Mouse (Mus musculus) hindlimb bud, embryonic 11.5 days (tissue): ENCODE measurements around the gene Zmynd12.

Experiments used
- DNase-seq: peaks from one replicate; pipeline ENCODE4 v3.0.0-alpha.2; 2012; ENCODE audit warnings: low read depth, low spot score; ENCODE audit errors: extremely low spot score

The Zmynd12 gene

DNA sequence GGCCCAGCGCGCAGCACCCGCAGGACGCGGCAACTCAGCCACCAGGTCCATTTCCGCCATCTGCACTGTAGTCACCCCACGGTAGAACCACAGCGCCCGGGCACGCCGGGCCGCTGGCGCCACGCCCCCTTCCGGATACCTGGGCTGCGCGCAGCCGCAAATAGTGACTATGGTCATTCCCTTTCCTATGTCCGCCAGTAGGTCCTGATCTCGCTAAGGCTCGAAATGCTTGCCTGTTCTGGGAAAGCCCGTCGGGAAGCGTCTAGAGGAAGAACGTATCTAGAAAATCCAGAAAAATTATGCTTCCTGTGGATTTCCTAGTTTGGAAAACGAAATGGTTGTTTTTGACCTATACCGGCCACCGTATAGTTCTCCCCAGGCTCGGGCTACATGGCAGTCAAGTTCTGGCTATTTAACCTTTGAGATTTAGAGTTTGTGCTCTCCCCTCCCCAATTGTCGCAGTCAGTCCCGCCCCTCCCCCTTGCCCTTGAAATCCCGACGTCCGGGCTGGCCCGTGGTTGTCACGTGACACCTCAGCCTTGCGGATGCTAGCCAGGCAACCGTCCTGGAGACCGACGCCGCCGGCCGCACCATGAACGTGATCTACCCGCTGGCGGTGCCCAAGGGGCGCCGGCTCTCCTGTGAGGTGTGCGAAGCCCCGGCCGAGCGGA lies at the start of gene Zmynd12, which contains the start of gene Ppcs:
Gene Zmynd12, plus strand, starts transcription at position 521 of the 671 bp plus-strand sequence.
Gene Ppcs, minus strand, starts transcription at position 127 of the 671 bp plus-strand sequence.
- DNase-seq, result peak; percentile 97

DNA sequence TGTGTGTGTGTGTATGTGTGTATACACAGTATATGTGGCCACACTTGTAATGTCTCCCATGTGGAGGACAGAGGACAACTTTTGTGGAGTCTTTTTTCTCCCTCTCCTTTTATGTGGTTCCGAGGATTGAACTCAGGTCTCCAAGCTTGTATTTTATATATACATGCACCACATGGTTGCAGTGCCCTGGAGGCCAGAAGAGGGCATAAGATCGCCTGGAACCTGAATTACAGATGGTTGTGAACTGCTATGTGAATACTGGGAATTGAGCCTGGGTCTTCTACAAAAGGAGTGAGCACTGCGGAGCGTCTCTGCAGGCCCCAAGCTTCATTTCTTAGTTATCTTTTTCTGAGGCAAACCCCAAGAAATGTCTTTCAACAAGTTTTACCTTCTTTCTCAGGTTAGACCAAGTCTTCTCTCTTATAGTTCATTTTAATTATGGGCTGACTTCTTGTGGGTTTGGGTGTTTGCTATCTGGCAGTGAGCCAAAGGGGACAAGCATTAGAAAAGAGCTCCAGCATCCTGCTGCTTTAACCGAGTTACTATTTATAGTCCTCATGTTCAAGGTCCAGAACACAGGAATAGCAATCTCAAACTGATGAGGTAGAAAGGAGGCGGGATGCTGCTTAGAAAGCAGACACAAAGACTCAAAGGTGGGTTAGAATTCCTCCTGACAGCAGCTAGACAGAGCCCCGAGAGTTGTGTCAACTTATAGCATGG lies 41.0 kb upstream of the Zmynd12 start:
- DNase-seq, result no peak

DNA sequence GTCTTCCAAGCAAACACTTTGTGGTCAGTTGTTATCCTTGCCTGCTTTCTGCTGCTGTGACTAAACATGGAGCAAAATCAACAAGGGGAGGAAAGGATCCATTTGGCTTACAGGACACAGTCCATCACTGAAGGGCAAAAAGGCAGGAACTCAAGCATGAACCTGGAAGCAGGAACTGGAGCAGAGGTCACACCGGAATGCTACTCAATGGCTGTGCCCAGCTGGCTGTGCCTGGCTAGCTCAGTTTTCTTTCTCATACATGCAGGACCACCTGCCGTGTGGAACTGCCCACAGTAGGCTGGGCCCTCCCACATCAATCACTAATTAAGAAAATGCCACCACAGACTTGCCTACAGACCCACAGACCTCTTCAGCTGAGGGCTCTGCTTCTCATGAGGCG lies 33.4 kb upstream of the Zmynd12 start:
- DNase-seq, result no peak

DNA sequence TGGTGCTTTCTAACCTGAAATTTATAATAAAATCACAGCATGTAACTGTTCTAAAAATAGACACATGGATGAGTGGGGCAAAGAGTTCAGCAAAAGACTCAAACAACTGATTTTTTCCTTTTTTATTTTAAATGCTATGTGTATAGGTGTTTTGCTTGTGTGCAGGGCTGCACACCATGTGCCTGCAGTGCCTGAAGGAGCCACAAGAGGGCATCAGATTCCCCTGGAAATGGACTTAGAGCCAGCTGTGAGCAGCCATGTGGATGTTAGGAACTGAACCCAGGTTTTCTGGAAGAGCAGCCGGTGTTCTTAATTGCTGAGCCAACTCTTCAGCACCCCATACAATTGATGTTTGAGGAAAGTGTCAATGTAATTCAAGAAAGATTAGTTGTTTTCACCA lies 32.2 kb upstream of the Zmynd12 start:
- DNase-seq, result no peak

DNA sequence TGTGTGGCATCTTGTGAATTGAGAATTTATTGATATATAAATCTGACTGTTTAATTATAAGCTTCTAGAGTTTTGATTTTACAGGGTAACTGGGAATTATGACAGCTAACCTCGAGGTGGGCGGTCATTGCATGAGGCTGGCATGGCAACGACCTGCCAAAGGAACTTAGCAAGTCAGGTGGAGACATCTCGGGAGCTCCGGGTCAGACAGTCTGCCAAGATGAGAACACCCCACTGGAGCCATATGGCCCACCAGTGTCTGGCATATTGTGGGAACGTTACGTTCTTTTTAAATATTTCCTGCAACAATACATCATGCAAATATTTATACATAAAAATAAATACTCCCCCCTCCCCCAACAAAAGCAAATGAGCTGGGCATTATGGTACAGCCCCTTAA lies 23.9 kb upstream of the Zmynd12 start:
- DNase-seq, result no peak

DNA sequence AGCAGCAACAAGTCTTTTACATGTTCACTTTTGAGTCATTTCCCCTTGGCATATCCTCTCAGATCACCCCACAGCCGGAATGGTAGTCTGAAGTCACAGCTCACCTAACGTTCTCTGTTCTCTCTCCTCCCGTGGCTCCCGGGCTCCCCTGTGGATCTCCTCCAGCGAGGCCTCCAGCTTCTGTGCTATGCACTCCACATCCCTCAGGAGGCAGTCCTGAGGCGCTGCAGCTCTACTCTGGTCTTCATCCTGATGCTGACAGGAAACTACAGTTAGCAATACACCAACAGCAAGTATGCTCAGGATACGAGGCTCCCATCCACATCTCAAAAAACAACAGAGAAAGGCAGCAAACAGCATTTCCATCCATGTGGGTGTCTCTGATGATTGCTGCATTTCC lies 21.7 kb upstream of the Zmynd12 start:
- no peak for DNase-seq

DNA sequence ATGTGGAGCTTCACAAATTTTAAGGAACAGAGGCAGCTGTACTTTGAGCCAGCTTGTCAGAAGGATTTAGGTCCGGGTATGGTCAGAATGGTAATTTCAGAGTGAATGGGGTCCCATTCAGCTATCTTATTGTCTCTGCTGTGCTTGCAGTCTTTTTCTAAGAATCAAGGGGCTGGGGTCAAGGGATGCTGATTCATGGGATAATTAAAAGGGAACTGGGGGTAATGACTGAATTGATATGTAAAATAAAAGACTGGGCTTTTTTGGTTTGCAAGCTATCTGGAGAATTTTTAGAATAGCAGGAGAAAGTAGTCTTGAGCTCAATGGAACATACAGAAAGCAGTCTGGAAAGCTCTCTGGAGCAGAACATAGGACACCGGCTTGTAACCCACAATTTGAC lies 19.2 kb upstream of the Zmynd12 start:
- DNase-seq, result no peak

DNA sequence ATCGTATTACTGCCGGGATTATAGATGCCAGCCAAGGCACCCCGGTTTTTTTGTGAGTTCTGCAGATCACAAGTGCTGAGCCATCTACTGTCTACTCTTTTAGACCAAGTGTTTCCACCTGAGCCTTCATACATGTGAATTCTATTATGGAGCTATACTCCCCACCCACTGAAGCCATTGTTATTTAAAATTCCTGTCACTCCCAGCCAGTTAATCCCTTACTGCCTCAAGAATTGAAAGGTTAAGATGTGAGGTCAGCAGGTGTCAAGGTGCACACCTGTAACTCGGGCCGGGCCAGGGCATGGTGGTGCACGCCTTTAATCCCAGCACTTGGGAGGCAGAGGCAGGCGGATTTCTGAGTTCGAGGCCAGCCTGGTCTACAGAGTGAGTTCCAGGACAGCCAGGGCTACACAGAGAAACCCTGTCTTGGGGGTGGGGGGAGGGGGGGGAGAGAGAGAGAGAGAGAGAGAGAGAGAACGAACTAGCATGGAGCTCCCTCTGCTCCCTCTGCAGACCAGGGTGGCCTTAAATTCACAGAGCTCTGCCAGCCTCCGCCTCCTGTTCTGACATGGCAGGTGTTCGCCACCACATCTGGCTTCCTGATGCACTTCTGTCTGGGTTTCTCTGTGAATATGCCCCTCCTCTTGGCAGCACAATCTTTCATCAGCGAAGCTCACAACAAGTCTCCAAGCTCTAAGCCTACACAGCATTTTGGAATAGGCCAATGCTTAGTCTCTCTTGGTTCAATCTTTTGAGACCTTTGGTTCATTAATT lies 10.6 kb upstream of the Zmynd12 start:
- DNase-seq, result no peak

DNA sequence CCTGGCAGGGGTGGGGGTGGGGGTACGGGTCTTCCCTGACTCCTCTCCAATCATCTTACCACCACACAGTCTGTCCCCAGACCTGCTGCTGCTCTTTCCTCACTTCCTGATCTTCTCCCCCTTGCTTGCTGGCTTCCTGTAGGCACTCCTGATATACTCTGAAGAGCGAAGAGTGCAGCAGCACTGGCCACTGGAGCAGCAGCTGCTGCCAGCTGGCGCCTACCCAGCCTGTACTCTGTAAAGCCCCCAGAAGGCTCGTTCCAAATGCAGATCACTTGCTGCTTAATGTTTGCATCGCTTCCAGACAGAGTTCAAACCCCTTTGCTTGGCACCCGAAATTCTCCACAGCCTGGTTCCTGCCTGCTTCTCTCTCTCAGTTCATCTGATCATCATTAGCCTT lies 9.8 kb upstream of the Zmynd12 start:
- no peak for DNase-seq

DNA sequence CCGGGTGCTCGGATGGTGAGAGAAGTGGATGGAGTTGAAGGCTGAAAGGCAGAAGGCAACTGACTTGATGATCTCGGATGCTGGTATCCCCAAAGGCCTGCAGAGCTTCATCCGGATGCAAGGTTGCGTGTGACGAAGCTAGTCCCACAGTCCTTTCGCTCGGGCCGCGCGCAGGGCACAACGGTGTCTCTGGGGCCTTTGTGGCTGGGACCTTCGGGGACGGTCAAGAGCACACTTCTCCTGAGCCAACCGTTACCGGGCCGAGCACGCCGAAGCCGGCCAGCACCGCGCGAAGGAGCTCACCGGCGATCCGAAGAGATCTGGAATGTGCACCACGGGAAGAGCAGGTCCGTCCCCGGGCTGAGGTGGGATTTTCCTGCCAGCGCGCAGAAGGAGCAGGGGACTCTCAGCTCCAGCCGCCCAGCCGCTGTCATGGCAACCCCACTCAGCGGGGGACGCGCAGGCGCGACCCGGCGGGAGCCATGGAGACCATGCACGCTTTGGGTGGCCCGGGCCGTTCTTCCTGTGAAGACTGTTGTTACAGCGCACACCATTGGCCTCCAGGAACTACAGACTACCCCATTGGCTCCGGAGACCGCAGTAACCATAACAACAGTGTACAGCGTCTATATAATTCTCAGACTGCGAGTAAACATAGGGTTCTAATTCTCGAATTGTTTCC lies 7.4 kb upstream of the Zmynd12 start, which contains the start of gene Ccdc30:
Gene Ccdc30, minus strand, starts transcription at position 450 of the 682 bp plus-strand sequence.
- peak; percentile 79 for DNase-seq

DNA sequence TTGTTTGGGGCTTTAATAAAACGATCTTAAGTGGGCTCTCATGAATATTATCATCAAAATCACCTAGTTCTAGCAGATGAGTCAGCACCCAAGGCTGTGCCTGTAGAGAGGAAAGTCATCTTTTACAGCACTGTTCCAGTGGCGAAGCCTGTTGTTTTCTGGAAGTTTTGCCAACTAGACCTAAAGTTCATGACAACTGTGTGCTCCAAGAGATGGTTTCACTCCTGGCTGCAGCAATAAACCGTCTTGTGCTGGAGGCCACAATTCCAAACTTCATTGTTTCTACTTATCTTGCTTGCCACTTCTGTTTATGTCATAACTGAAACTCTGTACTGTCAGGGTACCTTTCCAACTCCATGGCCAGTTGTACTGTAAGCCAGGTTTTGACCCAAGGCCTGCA lies 5.3 kb upstream of the Zmynd12 start:
- no peak for DNase-seq

DNA sequence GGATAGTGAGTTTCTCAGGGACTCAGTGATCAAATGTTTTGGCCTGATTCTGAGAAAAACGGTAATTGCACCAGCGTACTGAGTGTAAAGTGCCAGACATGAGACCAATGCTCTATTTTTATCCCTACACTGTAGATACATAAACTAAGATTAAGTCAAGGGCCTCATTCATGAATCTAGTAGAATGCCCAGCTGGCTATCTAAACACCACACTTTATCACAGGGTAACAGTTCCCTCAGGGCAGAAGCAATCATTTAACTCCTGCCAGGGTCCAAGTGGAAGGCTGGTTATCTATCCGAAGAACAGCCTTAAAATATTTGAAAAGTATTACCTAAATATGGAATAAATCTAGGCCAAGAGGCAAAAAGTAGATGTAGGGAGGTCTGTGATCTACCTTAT lies 4.7 kb upstream of the Zmynd12 start:
- no peak for DNase-seq

DNA sequence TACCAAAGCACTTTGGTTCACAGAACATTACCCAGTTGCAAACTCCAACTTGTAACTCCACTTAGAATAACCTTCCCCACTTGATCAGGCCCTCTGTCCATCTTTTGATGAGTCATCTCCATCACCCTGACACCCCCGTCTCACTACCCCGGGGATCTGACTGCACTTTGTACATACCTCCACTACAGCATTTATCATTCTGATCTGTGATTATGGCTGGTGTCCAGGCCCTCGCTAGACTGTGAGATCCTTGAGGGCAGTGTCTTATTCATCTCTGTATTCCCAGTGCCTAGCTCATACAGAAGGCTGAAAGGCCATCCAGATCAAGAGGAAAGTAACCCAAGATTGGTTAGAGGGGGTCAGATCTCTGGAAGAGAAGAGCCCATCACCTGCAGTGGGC lies 1.4 kb upstream of the Zmynd12 start:
- DNase-seq, result no peak

DNA sequence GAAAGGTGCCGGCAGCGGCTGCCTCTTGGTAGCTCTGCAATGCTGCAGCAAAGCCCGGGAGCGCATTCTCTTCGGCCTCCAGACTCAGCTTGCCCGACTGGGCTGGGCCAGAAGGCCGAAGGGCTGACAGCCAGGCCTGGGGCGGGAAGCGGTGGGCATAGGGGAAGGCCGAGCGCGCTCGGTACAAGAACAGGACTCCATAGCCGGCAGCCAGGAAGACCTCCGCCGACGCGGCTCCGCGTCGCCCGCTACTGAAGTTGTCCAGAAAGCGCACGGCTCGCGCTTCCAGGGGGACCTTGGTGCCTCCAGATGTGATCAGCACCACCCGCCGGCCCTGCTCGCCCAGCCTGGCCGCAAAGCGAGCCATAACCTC lies 707 bp upstream of the Zmynd12 start:
- no peak for DNase-seq

DNA sequence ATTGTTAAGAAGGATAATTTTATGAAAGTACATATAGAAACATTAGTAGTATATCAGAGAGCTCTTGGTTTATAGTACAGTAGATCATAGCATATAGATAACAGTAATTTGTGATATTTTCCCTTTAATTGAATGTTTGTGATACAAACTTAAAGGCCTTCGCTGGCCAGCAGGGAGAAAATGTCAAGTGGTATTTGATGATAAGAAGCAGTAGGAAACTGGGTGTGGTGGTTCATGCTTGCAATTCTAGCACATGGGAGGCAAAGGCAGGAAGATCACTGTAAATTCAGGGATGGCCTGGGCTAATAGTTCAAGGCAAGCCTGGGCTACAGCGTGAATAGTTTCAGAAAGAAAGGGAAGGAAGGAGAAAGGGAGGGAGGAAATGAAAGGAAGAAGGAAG lies 2.5 kb downstream of the Zmynd12 start:
- DNase-seq, result no peak

DNA sequence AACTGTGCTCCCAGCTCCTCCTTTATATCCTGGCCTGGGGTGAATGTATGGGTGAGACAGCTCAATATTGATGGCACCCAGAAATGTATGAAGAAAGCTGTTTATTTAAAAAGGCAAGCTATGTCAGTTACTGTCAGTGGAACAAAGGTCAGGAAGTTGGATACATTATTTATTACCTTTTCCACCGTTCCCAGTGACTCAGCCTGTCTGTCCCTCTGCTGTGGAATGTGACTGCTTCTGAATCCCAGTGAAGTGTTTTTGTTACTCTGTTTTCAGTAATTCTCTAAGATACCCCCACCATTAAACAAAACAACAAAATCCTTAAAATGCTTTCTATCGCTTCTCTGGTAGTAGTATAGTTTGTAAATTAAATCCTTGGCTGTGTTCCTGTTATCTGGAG lies 3.0 kb downstream of the Zmynd12 start:
- DNase-seq, result no peak

DNA sequence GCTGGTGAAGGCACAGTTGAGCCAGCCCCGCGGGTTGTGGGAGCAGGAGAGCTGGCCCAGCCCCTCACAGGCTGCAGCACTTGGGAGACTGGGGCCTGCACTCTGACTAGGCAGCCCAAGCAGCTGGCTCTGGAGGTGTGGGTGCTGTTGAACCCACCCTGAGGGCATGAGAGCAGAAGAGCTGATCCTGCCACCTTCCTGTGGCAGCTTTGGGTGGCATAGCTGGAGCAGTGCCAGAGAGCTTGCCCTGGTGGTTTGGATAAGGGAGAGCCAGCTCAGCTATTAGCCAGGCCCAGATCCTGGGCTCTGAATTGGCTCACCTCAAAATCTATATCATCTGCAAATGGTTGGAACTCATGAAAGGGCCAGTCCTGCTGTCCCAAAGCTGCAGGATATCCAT lies 5.1 kb downstream of the Zmynd12 start:
- DNase-seq, result no peak

DNA sequence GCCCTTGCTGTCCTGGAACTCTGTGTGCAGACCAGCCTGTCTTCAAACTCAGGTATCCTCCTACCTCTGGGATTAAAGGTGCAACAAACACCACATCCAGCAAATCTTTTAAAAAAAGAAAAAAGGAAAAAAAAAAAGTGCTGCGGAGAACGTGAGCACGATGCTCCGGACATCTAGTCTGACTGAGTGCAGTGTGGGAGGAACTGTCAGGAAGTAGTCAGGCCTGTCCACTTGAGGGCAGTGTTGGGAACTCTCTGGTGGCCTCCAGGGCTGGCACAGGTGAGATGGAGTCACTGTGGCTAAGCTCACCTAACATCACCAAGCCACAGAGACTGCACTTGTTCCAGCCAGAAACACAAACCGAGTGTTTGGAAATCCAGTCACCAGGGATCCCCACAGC lies 8.1 kb downstream of the Zmynd12 start:
- no peak for DNase-seq

DNA sequence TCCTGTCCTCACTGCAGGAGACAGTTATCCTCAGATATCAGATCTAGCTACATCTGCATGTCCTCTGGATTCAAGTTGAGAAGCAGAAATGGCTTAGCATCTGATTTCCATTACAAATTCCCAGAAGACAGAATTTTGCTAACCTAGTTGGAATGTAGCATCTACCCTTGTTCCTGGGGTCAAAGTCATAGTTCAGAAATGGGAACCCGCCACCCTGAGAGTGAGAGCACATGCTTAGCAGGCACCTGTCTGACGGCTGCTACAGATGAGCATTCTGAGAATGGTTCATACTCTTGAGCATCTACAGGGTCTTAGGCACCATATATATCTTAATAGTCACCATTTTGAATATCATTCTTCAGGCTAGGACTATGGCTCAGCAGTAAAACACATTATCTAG lies 15.3 kb downstream of the Zmynd12 start:
- no peak for DNase-seq

DNA sequence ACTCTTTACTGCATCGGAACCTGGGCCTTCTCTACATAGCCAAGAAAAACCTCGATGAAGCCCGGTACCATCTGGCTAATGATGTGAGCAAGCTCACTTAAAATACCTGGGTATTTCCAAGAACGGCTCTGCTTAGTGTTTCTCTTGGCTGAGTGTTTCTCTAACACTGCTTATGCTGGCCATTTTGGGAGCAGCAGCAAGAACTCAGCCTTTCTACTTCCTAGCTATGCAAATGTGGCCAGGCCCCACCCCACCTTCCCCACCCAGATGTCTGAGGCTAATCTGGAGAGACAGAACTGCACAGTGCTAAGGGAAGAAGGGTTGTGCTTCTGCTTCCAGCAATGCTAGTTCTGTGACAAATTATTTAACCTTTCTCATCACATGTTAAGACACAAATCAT lies 19.2 kb downstream of the Zmynd12 start:
- DNase-seq, result no peak

DNA sequence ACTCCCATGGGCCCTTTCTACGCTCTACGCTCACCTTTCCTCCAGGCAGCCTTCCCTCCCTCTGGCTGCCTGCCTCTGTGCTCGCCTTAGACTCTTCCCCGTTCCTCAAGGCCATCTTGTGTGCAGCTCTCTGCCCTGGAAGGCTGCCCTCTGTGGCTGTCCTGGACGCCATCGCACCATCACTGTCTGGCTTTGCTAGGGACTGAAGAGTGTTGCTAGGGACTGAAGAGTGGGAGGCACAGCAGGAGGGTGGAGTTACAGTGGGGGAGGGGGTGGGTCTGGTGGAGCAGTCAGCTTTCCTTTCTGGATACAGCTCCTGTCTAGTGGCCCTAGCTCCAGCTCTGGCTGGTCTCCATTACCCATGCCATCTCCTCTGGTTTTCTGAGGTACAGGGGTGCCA lies 19.9 kb downstream of the Zmynd12 start:
- DNase-seq, result no peak
